Mouse (Mus musculus) MEL (cell line): ENCODE results near the gene Zmpste24.

Experiments used
- CHD2 ChIP-seq: IDR thresholded peaks from 2 replicates; pipeline ENCODE4 v1.6.1; 2011; ENCODE audit warnings: low read length, improper control_type of control experiment
- GATA1 ChIP-seq: IDR thresholded peaks from 2 replicates; pipeline ENCODE4 v1.6.1; 2011; ENCODE audit warnings: low read depth, low read length, improper control_type of control experiment
- POLR2A ChIP-seq, 2 experiments: IDR thresholded peaks; 2 replicates each; pipeline ENCODE4 v1.6.1; 2011 to 2012; ENCODE audit warnings: low read length in 2 of 2, mild to moderate bottlenecking in 2 of 2, control low read depth in 1 of 2, improper control_type of control experiment in 1 of 2, low read depth in 1 of 2, moderate library complexity in 1 of 2; ENCODE audit not compliant: control insufficient read depth in 1 of 2, insufficient read depth in 1 of 2, poor library complexity in 1 of 2
- RAD21 ChIP-seq: IDR thresholded peaks from 2 replicates; pipeline ENCODE4 v1.6.1; 2011; ENCODE audit warnings: mild to moderate bottlenecking, low read depth, low read length, improper control_type of control experiment
- SMC3 ChIP-seq: IDR thresholded peaks from 2 replicates; pipeline ENCODE4 v1.6.1; 2011; ENCODE audit warnings: low read depth, low read length, improper control_type of control experiment
- TCF12 ChIP-seq: IDR thresholded peaks from 2 replicates; pipeline ENCODE4 v1.6.1; 2014; ENCODE audit warnings: low read depth, mild to moderate bottlenecking, inconsistent platforms, low read length, improper control_type of control experiment, moderate library complexity
- USF2 ChIP-seq, 2 experiments: IDR thresholded peaks; 2 replicates each; pipeline ENCODE4 v1.6.1; 2011 to 2012; ENCODE audit warnings: improper control_type of control experiment in 2 of 2, low read length in 2 of 2, borderline replicate concordance in 1 of 2, inconsistent platforms in 1 of 2, low read depth in 1 of 2, mild to moderate bottlenecking in 1 of 2; ENCODE audit not compliant: insufficient read depth in 1 of 2

- TF ChIP-seq RAD21: no peak
- TF ChIP-seq SMC3: no peak
- TF ChIP-seq TCF12: no peak
- no peak for TF ChIP-seq POLR2A (IDR thresholded peaks at IDR 0.05; ENCODE audit: control insufficient read depth in 1 of 2, insufficient read depth in 1 of 2, low read depth in 1 of 2, low read length in 2 of 2, poor library complexity in 1 of 2)
- no peak for TF ChIP-seq USF2 (IDR thresholded peaks at IDR 0.05; ENCODE audit: borderline replicate concordance in 1 of 2, insufficient read depth in 1 of 2, low read depth in 1 of 2, low read length in 2 of 2)
- TF ChIP-seq GATA1: no peak
- no peak for TF ChIP-seq CHD2
Observed at GRCm38 (mm10) chr4:121103304-121103703, 5.3 kb upstream of the Zmpste24 start.
